Mouse (Mus musculus) MEL (cell line): ENCODE data around the gene Zyx. TPM values are rescaled to one million over a fixed set of nuclear protein-coding genes. Genes with fewer than 3 reads are reported as not detected.

ENCODE experiments used
- DNase-seq: peaks from one replicate; pipeline ENCODE4 v3.0.0; 2011; ENCODE audit warnings: low read depth, low spot score
- H3K27ac ChIP-seq: 2 replicates; pipeline ENCODE4 v1.5.1; 2012; ENCODE audit warnings: low read depth, mild to moderate bottlenecking, control low read depth, low read length, moderate library complexity; ENCODE audit not compliant: control insufficient read depth
- H3K27me3 ChIP-seq, 2 experiments: fragments of 150-350 bp in 1 of 2; sonication (generic) in 1 of 2; 2 replicates each; pipeline ENCODE4 v1.6.1; 2012; ENCODE audit warnings: low read length in 2 of 2, mild to moderate bottlenecking in 2 of 2, improper control_type of control experiment in 1 of 2, moderate library complexity in 1 of 2; ENCODE audit not compliant: insufficient read depth in 2 of 2, control insufficient read depth in 1 of 2
- H3K36me3 ChIP-seq, 2 experiments: 2 replicates each; pipeline ENCODE4 v1.6.1; 2012 to 2014; ENCODE audit warnings: low read length in 2 of 2, improper control_type of control experiment in 1 of 2, inconsistent platforms in 1 of 2, mild to moderate bottlenecking in 1 of 2; ENCODE audit not compliant: insufficient read depth in 2 of 2, control insufficient read depth in 1 of 2
- H3K4me1 ChIP-seq, 2 experiments: fragments of 150-350 bp in 1 of 2; sonication (generic) in 1 of 2; 2 replicates each; pipeline ENCODE4 v1.6.1; 2012; ENCODE audit warnings: low read length in 2 of 2, improper control_type of control experiment in 1 of 2, mild to moderate bottlenecking in 1 of 2; ENCODE audit not compliant: insufficient read depth in 2 of 2, control insufficient read depth in 1 of 2
- H3K4me3 ChIP-seq, 2 experiments: fragments of 150-350 bp in 1 of 2; sonication (generic) in 1 of 2; 2 replicates each; pipeline ENCODE4 v1.5.1; 2012; ENCODE audit warnings: low read depth in 2 of 2, low read length in 2 of 2, mild to moderate bottlenecking in 2 of 2, moderate library complexity in 2 of 2, control low read depth in 1 of 2, improper control_type of control experiment in 1 of 2; ENCODE audit not compliant: control insufficient read depth in 1 of 2, insufficient read depth in 1 of 2
- H3K79me2 ChIP-seq: 2 replicates; pipeline ENCODE4 v1.6.1; 2012; ENCODE audit warnings: mild to moderate bottlenecking, low read length, moderate library complexity; ENCODE audit not compliant: control insufficient read depth, poor library complexity, insufficient read depth
- H3K9ac ChIP-seq: 2 replicates; pipeline ENCODE4 v1.6.1; 2012; ENCODE audit warnings: low read depth, mild to moderate bottlenecking, control low read depth, low read length, moderate library complexity; ENCODE audit not compliant: control insufficient read depth, poor library complexity, severe bottlenecking
- H3K9me3 ChIP-seq: fragments of 150-350 bp; sonication (generic); replicated peaks from 2 replicates; pipeline ENCODE4 v1.6.1; 2012; ENCODE audit warnings: mild to moderate bottlenecking, low read length, improper control_type of control experiment, moderate library complexity; ENCODE audit not compliant: insufficient read depth
- BHLHE40 ChIP-seq: IDR thresholded peaks from 2 replicates; pipeline ENCODE4 v1.6.1; 2012; ENCODE audit warnings: low read depth, mild to moderate bottlenecking, inconsistent platforms, low read length, improper control_type of control experiment, borderline replicate concordance
- CHD1 ChIP-seq: IDR thresholded peaks from 2 replicates; pipeline ENCODE4 v1.6.1; 2012; ENCODE audit warnings: low read depth, mild to moderate bottlenecking, inconsistent platforms, low read length, improper control_type of control experiment
- EP300 ChIP-seq, 2 experiments: IDR thresholded peaks; 2 replicates each; pipeline ENCODE4 v1.6.1; 2011; ENCODE audit warnings: improper control_type of control experiment in 2 of 2, low read length in 2 of 2, low read depth in 1 of 2, mild to moderate bottlenecking in 1 of 2
- ETS1 ChIP-seq: IDR thresholded peaks from 2 replicates; pipeline ENCODE4 v1.6.1; 2012; ENCODE audit warnings: low read depth, mild to moderate bottlenecking, inconsistent platforms, low read length, improper control_type of control experiment, moderate library complexity
- GABPA ChIP-seq: IDR thresholded peaks from 2 replicates; pipeline ENCODE4 v1.6.1; 2012; ENCODE audit warnings: low read depth, mild to moderate bottlenecking, inconsistent platforms, low read length, improper control_type of control experiment, moderate library complexity
- GATA1 ChIP-seq: IDR thresholded peaks from 2 replicates; pipeline ENCODE4 v1.6.1; 2011; ENCODE audit warnings: low read depth, low read length, improper control_type of control experiment
- KAT2A ChIP-seq: conservative IDR thresholded peaks from 2 replicates; pipeline ENCODE4 v1.6.1; 2012; ENCODE audit warnings: low read depth, low read length, improper control_type of control experiment, inconsistent platforms
- MAFK ChIP-seq: IDR thresholded peaks from 2 replicates; pipeline ENCODE4 v1.6.1; 2011; ENCODE audit warnings: low read depth, mild to moderate bottlenecking, low read length, improper control_type of control experiment, borderline replicate concordance
- MXI1 ChIP-seq: IDR thresholded peaks from 2 replicates; pipeline ENCODE4 v1.6.1; 2011; ENCODE audit warnings: mild to moderate bottlenecking, low read depth, low read length, improper control_type of control experiment
- POLR2A ChIP-seq, 2 experiments: IDR thresholded peaks; 2 replicates each; pipeline ENCODE4 v1.6.1; 2011 to 2012; ENCODE audit warnings: low read length in 2 of 2, mild to moderate bottlenecking in 2 of 2, control low read depth in 1 of 2, improper control_type of control experiment in 1 of 2, low read depth in 1 of 2, moderate library complexity in 1 of 2; ENCODE audit not compliant: control insufficient read depth in 1 of 2, insufficient read depth in 1 of 2, poor library complexity in 1 of 2
- TBP ChIP-seq: IDR thresholded peaks from 2 replicates; pipeline ENCODE4 v1.8.0; 2011; ENCODE audit warnings: low read depth, low read length, improper control_type of control experiment
- TCF12 ChIP-seq: IDR thresholded peaks from 2 replicates; pipeline ENCODE4 v1.6.1; 2014; ENCODE audit warnings: low read depth, mild to moderate bottlenecking, inconsistent platforms, low read length, improper control_type of control experiment, moderate library complexity
- USF2 ChIP-seq, 2 experiments: IDR thresholded peaks; 2 replicates each; pipeline ENCODE4 v1.6.1; 2011 to 2012; ENCODE audit warnings: improper control_type of control experiment in 2 of 2, low read length in 2 of 2, borderline replicate concordance in 1 of 2, inconsistent platforms in 1 of 2, low read depth in 1 of 2, mild to moderate bottlenecking in 1 of 2; ENCODE audit not compliant: insufficient read depth in 1 of 2
- ZMIZ1 ChIP-seq: IDR thresholded peaks from 2 replicates; pipeline ENCODE4 v1.6.1; 2012; ENCODE audit warnings: low read depth, mild to moderate bottlenecking, inconsistent platforms, low read length, improper control_type of control experiment, moderate library complexity
- ZNF384 ChIP-seq: IDR thresholded peaks from 2 replicates; pipeline ENCODE4 v1.6.1; 2012; ENCODE audit warnings: low read depth, mild to moderate bottlenecking, inconsistent platforms, low read length, improper control_type of control experiment
- polyA plus RNA-seq, 2 experiments: library from polyadenylated mRNA; stranded (reverse) in 1 of 2; unstranded in 1 of 2; fragments of >175 nt in 1 of 2; fragments of >200 nt in 1 of 2; gene quantifications; 2 replicates each; pipeline versions ENCODE4 v1.2.1 to v1.2.4; 2012; ENCODE audit warnings: low replicate concordance in 2 of 2, low read depth in 1 of 2; ENCODE audit not compliant: insufficient read length in 2 of 2, insufficient read depth in 1 of 2, missing spikeins in 1 of 2
- total RNA-seq: library from RNA; depleted of rRNA; stranded (reverse); fragments of 300-350 nt; gene quantifications from 2 replicates; pipeline ENCODE4 v1.2.3, GENCODE M21; 2012

The Zyx gene
- total and polyA plus RNA-seq, 3 experiments: 7.0 to 48.4 TPM; not detected in 1

DNA sequence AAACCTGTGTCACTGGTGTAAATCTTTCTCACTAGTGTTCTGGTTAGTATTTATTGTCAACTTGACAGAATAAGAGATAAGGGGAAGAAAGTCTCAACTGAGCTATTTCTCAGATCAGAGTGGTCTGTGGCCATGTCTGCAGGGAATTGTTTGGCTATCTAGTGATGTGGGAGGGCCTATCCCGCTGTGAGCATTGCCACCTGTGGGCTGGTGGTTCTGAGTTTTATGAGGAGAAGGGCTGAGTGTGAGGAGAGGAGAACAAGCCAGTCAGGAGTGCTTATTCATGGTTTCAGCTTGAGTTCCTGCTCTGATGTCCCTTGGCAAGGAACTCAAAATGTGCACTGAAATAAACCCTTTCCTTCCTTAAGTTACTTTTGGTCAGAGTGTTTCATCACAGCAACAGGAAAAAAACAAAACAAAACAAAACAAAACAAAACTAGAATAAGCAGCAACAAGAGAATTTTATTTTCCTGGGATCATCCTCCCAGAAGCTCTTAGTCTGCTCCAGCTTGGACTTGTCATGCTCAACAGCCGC is 42.4 kb downstream of the Zyx start:
- Histone ChIP-seq H3K36me3 (peaks cover 0 to 3% of the 10 kb centered on the region in 2 experiments; a peak in 2 of 4 replicates), H3K27ac (no peak overlapping the region), H3K9me3 (no peaks in the 10 kb centered on the region), H3K27me3 (peaks cover 16 to 32% of the 10 kb centered on the region in 2 experiments), H3K4me3 (no peak overlapping the region), H3K79me2 (no peaks in the 10 kb centered on the region), H3K9ac (no peak overlapping the region), H3K4me1 (peaks cover 2 to 7% of the 10 kb centered on the region in 2 experiments; a peak in 3 of 4 replicates)
- DNase-seq: no peak
- TF ChIP-seq ZMIZ1 (no peak), ZNF384 (no peak), GABPA (no peak), EP300 (IDR thresholded peaks at IDR 0.05; ENCODE audit: low read depth in 1 of 2, low read length in 2 of 2) (no peak), CHD1 (no peak), MXI1 (no peak), POLR2A (IDR thresholded peaks at IDR 0.05; ENCODE audit: control insufficient read depth in 1 of 2, insufficient read depth in 1 of 2, low read depth in 1 of 2, low read length in 2 of 2, poor library complexity in 1 of 2) (no peak)

DNA sequence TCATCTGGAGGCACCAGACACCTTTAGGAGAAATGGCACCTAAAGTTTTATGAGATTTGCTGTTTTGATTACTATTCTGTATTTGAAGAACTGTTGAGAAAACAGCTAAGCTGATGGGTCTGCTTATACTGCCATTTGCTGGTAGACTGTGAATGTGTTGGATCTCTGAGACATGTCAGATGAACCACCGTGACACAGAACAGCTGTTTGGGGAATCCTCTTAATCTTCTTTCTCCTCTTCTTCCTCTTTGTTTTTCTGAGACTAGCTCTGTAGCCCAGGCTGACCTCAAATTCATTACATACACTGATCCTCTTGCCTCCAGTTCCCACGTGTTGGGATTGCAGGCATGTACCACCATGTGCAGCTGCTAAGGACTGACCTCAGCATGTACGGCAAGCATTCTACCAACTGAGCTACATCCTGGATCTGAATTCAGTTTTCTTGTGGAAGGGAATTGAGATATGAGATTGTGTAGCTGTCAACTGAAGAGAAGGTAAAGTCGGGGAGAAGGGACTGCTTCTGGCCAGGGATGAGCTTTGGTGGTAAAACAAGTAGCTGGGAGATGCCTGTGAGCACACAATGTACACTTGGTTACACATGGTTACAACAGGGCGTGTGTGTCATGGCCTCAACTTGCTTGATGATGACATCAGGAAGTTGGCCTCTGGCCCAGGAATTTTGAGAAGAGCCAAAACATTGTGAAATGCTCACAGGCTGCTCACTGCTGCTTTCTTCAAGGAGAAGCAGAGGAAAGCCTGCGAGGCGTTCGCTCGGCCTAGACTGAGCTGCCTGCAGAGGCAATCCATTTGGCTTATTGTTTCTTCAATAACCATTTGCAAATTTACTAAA is 46.8 kb downstream of the Zyx start:
- DNase-seq: peak; percentile 63
- Histone ChIP-seq H3K27ac (no peak overlapping the region), H3K36me3 (peaks cover 0 to 11% of the 10 kb centered on the region in 2 experiments; a peak in 2 of 4 replicates), H3K9ac (no peak overlapping the region), H3K79me2 (no peaks in the 10 kb centered on the region), H3K9me3 (no peaks in the 10 kb centered on the region), H3K4me1 (peaks cover 2 to 11% of the 10 kb centered on the region in 2 experiments; a peak in 3 of 4 replicates), H3K27me3 (peaks cover 9 to 20% of the 10 kb centered on the region in 2 experiments), H3K4me3 (no peak overlapping the region)
- TF ChIP-seq ETS1: peak; percentile 55; the same call in 1 of the 2 replicates
- no peak for TF ChIP-seq BHLHE40

DNA sequence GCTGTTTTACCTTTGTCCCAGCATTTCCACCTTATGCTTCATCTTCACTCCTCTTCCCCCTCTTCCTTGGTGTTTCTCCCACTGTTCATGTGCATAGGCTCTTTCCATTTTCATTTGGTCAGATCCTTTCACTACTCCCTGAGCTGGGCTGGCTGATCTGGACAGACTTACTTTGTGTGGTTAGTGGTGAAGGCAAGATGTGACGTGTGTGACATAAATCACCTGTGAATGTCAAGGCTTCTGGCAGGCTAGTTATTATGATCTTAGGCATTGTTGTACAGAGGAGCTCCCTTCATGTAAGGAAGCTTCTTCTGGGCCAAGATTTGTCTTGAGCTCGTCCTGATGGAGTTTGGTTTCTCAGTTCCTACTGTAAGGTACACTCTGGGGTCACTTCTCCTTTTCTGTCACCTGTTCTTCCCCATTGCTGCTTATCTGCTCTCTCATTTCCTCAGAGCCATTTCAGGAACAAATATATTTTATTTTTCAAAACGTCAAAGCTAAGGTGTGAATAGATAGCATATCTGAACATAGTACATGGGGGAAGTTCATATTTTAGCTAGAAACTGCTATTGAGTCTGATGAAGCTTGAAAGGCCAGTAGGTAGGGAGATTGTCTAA is 47.7 kb downstream of the Zyx start:
- no peak overlapping the region for H3K27ac ChIP-seq
- H3K9ac ChIP-seq: no peak overlapping the region
- peaks cover 0 to 11% of the 10 kb centered on the region in 2 experiments; a peak in 2 of 4 replicates for H3K36me3 ChIP-seq
- DNase-seq: peak; percentile 46
- no peaks in the 10 kb centered on the region for H3K9me3 ChIP-seq
- H3K4me3 ChIP-seq: no peak overlapping the region
- H3K79me2 ChIP-seq: no peaks in the 10 kb centered on the region
- no peak for TF ChIP-seq MAFK
- peak; percentile 72 for TF ChIP-seq ETS1
- no peak for TF ChIP-seq KAT2A
- TF ChIP-seq TCF12: peak; percentile 63; the same call in 1 of the 2 replicates
- no peak for TF ChIP-seq MXI1
- no peak for TF ChIP-seq TBP
- peak; percentile 74 for TF ChIP-seq GATA1
- TF ChIP-seq USF2 (IDR thresholded peaks at IDR 0.05; ENCODE audit: borderline replicate concordance in 1 of 2, insufficient read depth in 1 of 2, low read depth in 1 of 2, low read length in 2 of 2): no peak
- TF ChIP-seq EP300 (IDR thresholded peaks at IDR 0.05; ENCODE audit: low read depth in 1 of 2, low read length in 2 of 2): peak; percentile 53 to 57; a peak in 2 of 4 replicates
- no peak for TF ChIP-seq ZMIZ1
- TF ChIP-seq, all 39 proteins: peak for 4
- peaks cover 6 to 15% of the 10 kb centered on the region in 2 experiments; a peak in 3 of 4 replicates for H3K27me3 ChIP-seq
- H3K4me1 ChIP-seq: peaks cover 2 to 11% of the 10 kb centered on the region in 2 experiments; a peak in 3 of 4 replicates
